Mouse (Mus musculus) ES-CJ7 (cell line): ENCODE measurements around the gene Cyb561d2.

Experiments
- DNase-seq: peaks from one replicate; pipeline ENCODE4 v3.0.0; 2011; ENCODE audit warnings: low read depth, low spot score

Gene Cyb561d2

DNA sequence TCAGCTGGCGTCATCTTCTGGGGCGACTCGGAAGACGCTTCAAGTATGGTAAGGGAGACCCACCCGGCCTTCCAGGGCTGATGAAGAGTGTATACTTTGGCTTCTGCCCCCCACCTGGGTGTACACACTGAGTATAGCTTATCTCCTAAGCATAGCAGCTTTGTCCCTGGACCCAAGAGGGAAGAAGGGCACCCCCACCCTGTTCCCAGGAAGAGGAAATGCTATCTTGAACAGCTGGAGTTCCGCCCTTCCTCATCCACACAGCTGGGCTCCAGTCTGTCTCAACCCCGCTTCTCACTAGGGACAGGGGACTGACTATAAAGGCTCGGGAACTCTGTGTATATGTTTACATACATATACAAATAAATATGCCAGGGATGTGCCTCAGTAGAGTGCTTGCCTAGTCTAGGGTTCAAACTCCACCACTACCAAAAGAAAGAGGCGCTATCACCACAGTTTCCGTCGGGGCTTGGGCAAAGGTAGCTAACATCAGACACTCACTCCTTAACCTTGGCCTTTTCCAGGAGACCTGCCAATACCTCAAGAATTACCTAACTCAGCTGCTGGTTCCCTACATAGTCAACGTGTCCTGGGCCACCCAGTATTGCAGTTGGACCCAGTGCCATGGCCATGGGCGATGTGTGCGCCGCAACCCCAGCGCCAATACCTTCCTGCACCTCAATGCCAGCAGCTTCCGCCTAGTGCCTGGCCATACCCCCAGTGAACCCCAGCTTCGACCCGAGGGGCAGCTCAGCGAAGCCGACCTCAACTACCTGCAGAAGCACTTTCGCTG, 29.7 kb upstream of the Cyb561d2 start:
- DNase-seq, result no peak

DNA sequence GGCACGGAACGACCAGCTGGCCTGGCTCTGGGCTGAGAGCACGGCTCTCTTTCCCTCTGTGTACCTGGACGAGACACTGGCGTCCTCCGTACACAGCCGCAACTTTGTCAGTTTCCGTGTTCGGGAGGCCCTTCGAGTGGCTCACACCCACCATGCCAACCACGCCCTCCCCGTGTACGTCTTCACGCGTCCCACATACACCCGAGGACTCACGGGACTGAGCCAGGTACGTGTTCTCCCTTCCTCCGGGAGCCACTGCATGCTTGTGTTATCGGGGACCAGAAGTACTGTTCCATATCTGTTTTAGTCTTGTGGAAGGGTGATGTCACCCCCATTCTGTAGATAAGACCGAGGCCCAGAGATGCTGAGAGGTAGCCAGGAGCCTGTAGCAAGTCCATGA, 28.9 kb upstream of the Cyb561d2 start:
- no peak for DNase-seq

DNA sequence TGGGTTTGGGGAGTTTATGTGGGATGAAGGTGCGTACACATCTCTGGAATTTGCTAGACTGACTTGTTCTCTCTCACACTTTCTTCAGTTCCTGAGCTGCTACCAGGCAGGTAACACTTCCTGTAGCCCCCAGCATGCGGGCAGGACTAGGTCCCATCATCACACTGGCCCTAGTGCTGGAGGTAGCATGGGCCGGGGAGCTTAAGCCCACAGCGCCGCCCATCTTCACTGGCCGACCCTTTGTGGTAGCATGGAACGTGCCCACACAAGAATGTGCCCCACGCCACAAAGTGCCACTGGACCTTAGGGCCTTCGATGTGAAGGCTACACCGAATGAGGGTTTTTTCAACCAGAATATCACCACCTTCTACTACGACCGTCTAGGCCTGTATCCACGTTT, 28.0 kb upstream of the Cyb561d2 start:
- no peak for DNase-seq

DNA sequence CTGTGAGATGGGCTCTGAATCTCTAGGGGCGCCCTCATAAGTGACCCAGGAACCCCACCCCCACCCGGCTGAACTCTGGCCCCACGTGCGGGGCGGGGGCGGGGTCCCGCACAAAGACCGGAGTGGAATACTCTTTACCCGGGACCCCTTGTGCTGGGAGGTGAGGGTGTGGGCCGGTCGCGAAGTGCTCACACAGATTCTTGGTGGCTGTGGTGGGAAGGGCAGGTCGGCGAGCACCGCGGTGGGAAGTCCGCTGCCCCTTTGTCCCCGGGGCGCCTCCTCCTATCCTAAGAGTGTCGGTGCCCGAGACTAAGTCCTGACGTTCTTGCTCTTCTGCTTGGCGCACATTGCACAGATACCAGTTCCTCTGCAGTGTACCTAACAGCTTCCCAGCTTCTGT, 27.3 kb upstream of the Cyb561d2 start:
- DNase-seq, result peak; percentile 54

DNA sequence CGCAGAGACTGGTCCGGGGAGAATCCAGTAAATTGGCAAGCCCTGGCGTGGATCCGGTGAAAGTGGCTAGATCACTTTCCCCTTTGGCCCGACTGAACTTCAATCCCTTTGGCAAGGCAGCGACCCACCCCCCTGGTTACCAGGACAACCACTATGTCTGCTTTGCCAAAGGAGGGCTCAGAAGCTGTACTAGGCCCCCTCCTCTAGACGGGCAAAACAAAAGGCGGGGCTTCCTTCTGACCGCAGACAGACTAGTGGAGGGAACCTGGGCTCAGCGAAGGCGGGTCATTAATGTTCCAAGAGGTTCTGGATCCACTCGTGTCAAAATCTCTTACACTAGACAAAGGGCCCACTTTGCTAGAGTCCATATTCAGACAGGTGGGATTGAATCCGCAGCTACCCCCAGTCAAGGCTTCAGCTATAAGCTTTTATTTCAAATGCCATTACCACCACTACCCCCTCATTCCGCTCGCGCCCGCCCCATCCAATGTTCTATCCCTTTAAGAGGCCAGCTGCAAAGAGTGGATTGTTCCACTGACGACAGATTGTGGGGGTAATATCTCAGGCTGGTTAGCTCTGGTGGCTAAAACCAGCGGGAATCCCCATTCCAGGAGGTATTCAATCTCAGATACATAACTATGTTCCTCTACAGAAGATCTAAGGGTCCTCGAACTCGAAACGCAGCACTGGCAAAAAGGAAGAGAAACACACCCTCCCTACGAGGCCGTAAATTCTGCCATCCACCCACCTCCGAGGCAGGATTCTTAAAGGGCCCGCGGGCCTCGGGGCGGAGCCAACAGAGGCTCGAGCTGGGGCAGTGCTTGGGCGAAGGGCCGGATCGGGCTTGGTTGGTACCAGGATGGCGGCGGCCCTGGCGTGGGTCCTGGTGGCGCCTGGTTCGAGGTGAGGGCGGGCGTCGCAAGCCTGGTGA, 26.6 kb upstream of the Cyb561d2 start:
- DNase-seq, result peak; percentile 87

DNA sequence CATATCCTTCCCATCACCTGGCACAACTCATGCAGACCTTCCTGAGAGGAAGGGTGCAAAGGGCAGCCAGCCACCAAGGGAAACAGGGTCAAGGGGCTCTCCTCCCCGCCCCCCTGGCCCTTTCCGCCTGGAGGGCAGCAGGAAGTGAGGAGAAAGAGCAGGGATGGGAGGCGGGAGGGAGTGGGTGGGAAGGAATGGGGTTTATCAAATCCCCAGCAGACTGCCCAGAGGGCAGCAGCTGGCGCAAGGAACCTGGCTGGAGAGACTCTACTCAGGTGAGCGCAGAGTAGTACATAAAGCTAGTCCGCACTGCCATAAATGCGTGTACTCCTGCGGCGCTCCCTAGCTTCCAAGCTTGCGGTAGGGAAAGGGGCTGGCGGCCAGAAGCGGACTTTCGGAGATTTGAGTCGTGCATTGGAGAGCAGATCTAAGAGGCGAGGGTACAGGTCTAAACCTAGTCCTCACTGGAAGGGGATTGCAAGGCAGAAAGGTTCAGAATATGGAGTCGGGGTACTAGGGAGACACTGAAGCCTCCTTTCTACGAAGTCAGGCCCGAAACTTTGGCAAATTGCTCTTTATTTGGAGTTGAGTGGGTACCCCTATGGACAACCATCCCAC, 25.8 kb upstream of the Cyb561d2 start, which contains the start of gene Hyal2:
Hyal2 (plus strand) TSS at position 244 of the 618 bp plus-strand sequence.
- DNase-seq, result no peak

DNA sequence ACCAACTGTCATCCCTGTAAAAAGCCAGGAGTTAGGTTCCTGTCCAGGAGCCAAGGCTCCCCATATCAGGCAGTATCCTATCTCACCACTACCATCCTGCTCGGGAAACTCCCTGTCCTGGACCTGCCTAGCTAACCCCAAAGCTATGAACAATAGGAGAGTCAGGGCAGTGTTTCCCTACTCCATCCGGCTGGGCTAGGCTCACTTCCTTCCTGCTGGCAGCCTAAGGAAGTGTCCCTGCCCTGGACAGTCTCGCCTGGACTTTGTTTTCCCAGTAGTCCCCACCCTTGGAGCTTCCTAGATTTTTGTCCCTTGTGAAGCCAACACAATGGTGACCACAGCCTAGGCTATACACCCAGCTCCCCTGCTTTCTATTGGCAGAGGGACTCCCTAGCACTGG, 24.9 kb upstream of the Cyb561d2 start:
- no peak for DNase-seq

DNA sequence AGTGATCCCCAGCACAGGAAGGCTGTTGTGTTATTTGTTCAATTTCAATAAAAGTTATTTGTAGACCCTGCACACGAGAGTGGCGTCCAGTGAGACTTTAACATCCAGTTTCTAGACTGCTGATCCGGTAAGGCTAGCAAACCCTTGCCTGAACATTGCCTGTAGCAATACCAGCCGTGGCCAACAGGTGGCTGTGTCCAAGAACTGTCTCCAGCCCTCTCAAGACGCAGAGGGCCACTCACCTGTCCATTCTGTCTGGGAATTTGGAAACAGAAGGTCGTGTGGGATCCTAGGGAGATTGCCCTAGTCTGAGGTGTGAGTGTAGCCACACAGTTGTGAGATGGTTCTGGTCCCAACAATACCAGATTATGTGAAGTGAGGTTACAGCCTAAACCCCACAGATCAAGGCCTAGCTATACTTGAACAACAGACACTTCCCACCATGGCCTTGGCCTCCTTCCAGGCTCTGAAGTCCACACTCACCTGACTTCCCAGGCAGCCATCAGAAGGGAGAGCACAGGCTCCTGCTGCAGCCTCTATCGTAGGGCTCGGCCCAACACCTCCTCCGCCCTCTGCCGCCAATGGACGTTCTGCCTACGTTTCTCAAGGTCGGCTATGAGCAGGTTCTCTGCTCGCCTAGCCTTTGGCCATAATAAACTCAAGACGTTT, 24.2 kb upstream of the Cyb561d2 start:
- peak; percentile 70 for DNase-seq

DNA sequence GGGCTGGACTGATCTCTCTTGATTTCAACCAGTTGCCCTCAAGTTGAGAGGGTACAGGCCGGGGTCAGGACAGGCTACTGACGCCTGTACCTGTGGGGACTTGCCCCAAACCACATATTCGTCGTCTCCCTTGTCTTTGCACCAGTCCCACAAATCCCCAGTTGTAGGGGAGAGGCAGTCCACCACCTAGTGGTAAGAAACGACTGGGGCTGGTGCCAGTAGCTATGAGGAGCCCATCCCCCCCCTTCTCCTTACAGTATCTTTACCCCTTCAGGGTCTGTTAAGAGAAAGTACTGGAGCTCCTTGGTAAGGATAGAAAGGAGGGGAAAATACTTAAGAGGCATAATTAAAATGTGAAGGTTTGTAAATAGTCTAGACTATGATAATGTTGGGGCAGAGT, 23.6 kb upstream of the Cyb561d2 start:
- peak; percentile 48 for DNase-seq

DNA sequence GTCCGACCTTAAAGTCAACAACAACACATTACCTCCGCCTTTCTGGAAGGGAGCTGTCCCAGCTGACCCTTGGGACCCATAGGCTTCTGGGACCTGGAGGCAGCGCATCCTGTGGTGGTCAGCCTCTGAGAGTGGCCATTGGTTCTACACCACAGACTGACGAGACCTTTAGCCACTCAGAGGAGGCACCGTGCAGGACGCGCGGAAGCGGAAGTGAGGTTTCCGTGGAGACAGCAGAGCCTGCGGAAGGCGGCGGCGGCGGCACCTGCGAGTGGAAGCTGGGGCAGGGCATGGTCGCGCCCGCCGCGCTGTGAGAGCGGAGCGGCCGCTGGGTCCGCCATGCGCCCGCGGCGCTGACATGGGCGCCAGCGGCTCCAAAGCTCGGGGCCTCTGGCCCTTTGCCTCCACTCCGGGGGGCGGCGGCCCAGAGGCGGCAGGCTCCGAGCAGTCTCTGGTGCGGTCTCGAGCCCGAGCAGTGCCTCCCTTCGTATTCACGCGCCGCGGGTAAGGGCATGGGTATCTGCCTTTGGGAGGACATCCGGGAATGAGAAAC, 21.1 kb upstream of the Cyb561d2 start, which contains the start of gene Tusc2:
Tusc2 (plus strand) TSS at position 227 of the 553 bp plus-strand sequence.
- DNase-seq, result peak; percentile 93

DNA sequence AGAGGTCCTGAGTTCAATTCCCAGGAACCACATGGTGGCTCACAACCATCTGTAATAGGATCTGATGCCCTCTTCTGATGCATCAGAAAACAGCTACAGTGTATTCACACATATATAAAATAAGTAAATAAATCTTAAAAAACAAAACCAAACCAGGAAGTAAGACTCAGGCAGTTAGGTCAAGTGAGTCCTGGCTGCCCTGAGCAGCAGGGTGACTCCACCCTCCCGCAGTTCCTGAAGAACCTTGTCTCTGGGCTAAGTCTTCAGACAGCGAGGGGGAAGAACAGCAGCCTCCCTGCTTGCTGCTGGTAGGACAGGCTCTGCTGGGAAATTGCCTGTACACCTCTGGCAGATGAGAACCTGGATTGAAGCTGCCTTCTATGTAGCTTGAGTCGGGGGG, 14.4 kb upstream of the Cyb561d2 start:
- no peak for DNase-seq

DNA sequence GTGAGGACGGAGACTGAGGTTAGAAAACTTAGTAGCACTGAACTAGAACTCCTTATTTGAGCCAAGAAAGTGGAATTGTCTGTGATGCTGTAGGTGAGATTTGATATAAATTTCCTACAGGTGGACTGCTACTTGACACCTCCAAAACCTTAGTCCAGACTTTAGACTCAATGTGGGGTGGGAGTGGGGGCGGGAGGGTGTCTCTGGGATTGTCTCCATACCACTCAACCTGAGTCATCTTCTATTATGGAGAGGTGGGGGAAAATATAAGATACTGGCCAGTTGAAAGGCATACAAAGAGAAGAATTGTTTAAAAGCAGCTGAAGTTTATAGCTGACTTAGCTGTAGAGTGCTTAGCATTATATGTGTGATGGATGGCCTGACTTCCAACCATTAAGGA, 13.7 kb upstream of the Cyb561d2 start:
- DNase-seq, result no peak

DNA sequence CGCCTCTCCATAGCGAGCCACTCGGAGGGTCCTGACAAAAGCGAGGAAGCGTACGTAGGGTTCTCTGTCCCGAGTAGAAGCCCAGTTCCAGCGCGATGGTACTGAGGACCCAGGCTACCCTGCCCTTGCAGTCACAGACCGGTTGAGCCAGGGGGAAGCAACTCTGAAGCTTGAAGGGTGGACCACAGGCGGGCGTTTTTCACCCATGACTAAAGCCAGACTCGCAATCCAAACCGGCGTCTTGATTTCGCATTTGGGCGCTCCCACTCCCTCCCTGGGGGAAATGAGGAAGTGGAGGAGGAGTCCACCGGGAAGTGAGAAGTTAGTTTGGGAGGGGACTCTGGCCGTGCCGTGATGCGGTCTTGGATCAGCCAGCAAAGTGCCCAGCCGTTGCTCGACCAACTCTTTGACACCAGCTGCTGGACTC, 13.1 kb upstream of the Cyb561d2 start:
- DNase-seq, result peak; percentile 65

DNA sequence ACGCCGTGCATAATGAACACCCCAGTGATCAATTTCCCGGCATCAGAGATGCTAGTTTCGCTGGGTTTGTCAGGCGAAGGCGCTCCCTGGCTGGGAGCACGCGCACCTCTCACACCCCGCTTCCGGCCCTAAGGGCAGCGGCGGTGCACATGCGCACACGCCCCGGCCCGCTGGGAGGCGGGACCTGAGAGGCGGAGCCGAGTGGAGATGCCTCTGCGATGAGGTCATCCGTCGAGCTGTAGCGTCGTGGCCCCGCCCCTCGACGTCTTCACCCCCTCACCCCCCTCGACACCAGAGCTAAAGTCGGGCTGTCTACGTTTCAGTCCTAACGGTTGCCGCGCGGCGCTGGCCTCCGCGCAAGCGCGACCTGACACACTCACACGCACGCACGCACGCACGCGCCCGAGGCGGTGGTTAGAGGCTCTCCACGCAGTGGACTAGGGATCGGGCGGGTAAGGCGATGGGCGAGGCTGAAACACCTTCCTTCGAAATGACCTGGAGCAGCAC, 12.4 kb upstream of the Cyb561d2 start:
- DNase-seq, result peak; percentile 99

DNA sequence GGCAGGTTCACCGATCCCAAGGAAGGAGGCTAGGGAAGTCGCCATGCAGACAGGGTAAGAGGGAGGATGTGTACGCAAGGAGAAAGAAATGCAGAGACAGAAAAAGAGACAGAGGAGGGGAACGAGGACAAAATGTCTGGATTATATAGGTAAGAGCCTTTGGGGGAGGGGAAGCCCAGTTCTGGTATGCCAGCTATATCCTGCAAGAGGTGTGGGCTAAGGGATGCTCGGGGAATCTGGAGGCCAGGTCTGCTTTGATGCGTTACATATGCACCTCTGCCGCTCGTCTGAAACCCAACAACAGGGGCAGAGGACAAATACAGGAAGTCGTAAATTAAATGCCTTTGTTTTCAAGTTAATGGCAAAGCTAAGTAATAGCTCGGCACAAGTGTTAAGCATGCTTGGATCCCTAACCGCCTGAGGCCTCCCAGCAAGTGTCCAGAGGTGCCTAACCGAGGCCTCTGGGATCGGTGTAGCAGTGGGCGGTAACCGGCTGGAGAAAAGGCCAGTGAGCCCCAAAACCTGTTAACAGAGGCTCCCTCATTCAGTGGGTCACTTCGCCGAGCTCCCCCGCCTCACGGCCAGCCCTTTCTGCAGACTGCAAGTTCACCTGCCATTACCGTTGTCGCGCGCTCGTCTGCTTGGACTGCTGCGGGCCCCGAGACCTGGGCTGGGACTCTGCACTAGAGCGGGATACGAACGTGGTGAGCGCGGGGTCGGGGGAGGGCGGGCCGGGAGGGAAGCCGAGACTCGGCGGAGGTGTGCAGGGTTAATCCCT, 11.7 kb upstream of the Cyb561d2 start:
- DNase-seq, result no peak

DNA sequence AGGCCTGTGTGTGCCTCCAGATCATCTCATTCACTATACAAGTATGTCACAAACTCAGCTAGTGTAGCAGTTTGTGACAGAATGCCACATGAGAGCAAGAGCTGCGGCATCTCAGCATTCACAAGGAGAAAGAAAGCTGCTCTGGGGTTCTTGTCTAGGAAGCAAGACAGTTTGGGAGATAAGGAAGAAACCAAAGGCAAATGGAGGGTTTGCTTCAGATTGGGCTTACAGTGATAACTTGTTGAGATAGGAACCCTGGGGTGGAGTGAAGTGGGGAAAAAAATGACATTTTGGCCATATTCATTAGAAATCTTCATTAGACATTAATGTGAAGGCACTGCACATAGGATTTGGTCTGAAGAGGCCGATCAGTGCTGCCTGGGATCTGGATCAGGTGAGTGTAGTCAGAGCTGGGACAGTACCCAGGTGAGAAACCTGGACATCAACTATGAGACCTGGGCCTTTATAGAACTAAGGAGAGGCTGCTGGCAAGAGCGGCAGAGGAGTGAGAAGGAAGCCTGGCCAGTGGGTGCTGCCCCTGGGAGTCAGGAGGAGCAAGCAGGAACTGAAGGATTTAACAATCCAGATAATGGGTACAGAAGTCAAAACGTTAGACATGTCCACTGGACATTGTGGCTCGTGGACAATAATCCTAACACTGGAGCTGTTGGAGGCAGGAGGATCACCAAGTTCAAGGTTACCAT, 10.8 kb upstream of the Cyb561d2 start:
- no peak for DNase-seq

DNA sequence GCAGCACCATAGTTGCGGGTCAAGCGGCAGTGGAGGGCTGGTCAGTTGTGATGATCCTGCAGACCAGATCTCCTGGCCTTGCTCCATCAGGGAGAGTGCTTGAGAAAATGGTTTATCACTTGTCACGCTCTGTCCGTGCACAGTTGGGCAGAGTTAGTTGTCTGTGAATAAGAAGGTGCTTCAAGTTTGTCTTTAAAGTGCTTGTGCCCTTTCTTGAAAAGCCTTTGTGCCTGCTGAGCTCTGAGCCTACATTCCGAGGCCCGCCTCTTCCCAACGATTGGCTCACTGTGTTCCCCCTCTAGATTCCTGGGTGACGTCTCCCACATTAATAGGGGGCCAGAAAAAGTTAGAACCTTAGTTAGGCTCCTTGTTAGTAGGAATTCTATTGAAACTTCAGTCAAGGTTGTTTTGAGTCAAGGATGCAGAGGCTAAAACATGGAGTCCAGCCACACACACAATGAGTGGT, 9.9 kb upstream of the Cyb561d2 start:
- DNase-seq, result no peak

DNA sequence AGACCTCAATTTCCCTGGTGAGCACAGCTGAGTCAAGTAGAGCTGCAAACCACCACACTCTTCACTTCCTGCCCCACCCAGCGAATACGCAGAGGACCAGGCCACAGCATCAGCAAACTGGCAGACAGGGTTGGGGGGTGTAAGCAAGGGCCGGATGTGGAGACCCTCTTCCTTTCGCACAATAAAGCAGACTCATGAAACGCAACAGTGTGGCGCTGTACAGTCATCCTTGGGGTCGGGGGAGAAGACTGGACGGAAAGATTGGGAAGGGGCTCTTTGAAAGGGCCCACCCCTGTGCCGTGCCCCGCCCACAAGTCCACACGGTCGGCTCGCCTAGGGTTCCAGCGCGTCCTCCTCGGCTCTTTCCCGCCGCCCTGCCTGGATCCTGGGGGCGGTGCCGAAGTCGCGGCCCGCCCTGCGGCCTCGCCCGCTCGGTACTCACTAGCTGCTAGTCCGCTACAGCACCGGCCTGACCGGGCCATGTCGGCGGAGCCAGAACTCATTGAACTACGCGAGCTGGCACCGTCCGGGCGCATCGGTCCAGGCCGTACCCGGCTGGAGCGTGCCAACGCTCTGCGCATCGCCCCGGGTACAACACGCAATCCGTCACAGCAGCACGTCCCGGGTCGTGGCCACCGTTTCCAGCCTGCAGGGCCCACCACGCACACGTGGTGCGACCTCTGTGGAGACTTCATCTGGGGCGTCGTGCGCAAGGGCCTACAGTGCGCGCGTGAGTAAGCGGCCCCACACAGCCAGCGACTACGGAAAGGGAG, 9.3 kb upstream of the Cyb561d2 start, which contains the start of gene Rassf1:
Rassf1 (plus strand) TSS at position 439 of the 773 bp plus-strand sequence.
- DNase-seq, result no peak
